Mouse (Mus musculus): Measurements from ENCODE around the gene Tlcd1.
"Not testable (repeated sequence)": the region's sequence is repeated elsewhere in the genome, so short reads cannot be mapped to it uniquely, and the experiment has no call there.

Tlcd1 gene

GRCm38 (mm10) chr11:78176402-78176862 lies at the start of gene Tlcd1, which contains the start of gene Nek8:
Gene Tlcd1 (plus strand): TSS chr11:78176711.
Gene Nek8 (minus strand): TSS chr11:78176675.
- peak; percentile 92 for DNase-seq (ENCODE audit: extremely low read depth, insufficient read length, low spot score)

DNA sequence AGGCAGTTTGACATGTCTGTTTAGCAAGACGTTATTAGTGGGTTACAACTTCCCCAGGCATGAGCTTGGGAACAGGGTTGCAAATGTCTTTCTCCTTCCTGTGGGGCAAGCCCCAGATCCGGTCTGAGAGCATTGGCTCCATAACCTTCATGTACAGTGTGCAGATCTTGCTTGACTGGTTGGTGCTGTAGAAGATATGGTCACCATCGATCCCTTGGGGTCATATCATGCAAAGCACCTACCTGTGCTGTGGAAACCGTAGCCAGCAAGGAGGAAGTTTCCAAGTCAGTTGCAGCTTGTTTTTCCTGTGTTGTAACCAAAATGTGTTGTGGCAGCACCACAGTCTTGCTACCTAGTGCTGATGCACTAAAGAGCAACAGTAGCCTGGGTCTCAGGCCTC lies 49.8 kb upstream of the Tlcd1 start:
- DNase-seq (ENCODE audit: extremely low read depth, insufficient read length, low spot score): no peak

- no peak for DNase-seq (ENCODE audit: extremely low read depth, insufficient read length, low spot score)
These were observed 47.1 kb upstream of the Tlcd1 start for GRCm38 (mm10) chr11:78129458-78129857.

DNA sequence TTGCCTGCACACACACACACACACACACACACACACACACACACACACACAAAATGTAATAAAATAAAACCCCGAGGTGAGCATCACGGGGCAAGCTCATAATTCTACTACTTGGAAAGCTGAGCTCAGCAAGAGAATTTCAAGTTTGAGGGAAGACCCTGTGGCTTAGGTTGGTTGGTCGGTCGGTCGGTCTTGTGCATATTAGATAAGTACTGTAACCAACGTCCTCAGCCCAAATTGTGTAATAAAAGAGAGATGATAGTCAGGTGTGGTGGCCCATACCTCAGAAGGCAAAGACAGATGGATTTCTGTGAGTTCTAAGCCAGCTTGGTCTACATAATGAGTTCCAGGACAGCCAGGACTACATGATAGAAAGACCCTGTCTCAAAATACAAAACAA lies 42.6 kb upstream of the Tlcd1 start:
- DNase-seq (ENCODE audit: extremely low read depth, insufficient read length, low spot score): no peak

DNA sequence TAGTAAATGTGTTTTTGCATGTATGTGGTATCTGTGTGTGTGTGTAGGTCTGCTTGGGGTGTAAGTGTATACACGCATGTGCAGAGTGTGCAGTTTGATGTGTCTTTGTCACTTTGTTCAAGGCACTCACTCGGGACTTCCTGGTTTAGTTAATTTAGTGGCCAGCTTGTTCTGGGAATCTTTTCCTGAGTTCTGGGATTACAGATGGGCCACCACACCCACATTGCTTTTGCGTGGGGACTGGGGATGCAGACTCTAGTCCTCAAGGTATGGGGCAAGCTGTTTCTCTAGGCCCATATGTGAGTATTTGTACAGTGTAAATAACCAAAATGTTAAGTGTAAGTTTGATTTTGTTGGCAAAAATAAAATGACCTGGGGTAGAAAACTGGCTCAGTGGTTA lies 42.2 kb upstream of the Tlcd1 start:
- DNase-seq (ENCODE audit: extremely low read depth, insufficient read length, low spot score): no peak

DNA sequence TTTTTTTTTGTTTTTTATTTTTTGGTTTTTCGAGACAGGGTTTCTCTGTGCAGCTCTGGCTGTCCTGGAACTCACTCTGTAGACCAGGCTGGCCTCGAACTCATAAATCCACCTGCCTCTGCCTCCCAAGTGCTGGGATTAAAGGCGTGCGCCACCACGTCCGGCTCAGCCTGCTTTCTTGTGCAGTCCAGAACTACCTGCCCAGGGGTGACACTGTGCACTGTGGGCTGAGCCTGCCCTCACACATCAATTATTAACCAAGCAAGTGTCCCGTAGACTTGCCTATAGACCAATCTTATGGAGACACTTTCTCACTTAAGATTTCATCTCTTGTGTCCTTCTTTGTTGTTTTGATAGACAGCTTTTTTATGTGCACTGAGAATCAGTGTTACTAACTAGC lies 41.2 kb upstream of the Tlcd1 start:
- not testable (repeated sequence) for DNase-seq (ENCODE audit: extremely low read depth, insufficient read length, low spot score)

DNA sequence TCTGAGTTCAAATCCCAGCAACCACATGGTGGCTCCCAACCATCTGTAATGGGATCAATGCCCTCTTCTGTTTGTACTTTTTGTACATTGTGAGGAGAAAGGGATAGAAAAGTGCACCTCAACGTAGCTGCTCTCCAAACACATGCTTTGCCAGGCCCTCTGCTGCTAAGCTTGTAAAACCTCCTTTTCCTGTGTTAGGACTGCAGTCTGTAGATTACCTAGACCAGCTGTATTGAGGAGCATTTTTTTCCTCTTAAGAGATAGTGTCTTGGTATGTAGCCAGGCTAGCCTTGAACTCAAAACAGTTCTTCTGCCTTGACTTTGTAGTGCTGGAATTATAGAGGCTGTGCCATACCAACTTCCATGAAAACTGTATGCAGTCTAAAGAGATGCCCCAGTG lies 40.4 kb upstream of the Tlcd1 start:
- no peak for DNase-seq (ENCODE audit: extremely low read depth, insufficient read length, low spot score)

GRCm38 (mm10) chr11:78137584-78137983 lies 38.9 kb upstream of the Tlcd1 start:
- no peak for DNase-seq (ENCODE audit: extremely low read depth, insufficient read length, low spot score)

- no peak for DNase-seq (ENCODE audit: extremely low read depth, insufficient read length, low spot score)
These were observed 38.5 kb upstream of the Tlcd1 start for GRCm38 (mm10) chr11:78138023-78138422.

GRCm38 (mm10) chr11:78140665-78141064 lies 35.8 kb upstream of the Tlcd1 start:
- no peak for DNase-seq (ENCODE audit: extremely low read depth, insufficient read length, low spot score)

DNA sequence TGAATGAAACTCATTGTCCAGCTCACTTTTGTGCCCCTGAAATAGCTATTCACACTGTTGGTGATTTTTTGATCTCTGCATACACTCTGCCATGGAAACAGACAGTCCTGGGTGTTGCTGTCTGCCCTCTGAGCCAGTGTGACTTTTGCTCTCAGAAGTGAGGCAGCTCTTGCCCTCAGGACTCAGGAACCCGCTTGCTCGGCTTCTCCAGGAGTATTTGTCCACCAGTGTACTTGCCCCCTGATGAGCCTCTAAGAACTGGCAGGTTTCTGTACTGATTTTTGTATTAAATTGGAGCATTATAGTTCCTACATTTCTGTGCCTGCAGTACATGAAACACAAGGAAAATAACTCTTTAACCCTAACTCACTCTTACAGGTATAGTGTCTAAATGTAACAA lies 33.0 kb upstream of the Tlcd1 start:
- no peak for DNase-seq (ENCODE audit: extremely low read depth, insufficient read length, low spot score)

DNA sequence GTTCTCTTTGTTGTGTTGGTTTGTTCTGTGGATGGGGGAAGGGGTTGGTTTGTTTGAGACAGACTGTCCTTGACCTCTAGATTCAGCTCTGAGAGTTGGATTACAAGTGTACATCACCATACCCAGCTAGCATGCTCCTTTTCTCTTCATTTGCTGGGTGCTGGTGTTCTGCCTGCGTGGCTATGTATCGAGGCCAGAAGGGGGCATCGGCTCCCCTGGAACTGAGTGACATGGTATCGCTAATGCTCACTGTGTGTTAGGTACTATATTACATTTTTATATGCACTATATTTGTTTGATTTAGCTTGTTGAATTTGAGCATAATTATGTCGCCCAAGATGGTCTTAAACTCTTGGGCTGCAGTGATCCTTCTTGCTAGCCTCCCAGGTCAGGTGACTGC lies 30.3 kb upstream of the Tlcd1 start:
- DNase-seq (ENCODE audit: extremely low read depth, insufficient read length, low spot score): no peak

- no peak for DNase-seq (ENCODE audit: extremely low read depth, insufficient read length, low spot score)
These were observed 29.6 kb upstream of the Tlcd1 start for GRCm38 (mm10) chr11:78146707-78147543.

- DNase-seq (ENCODE audit: extremely low read depth, insufficient read length, low spot score): no peak
These were observed 25.4 kb upstream of the Tlcd1 start for GRCm38 (mm10) chr11:78151161-78151560.

- DNase-seq (ENCODE audit: extremely low read depth, insufficient read length, low spot score): no peak
These were observed 23.9 kb upstream of the Tlcd1 start for GRCm38 (mm10) chr11:78152299-78153231.

- no peak for DNase-seq (ENCODE audit: extremely low read depth, insufficient read length, low spot score)
These were observed 22.7 kb upstream of the Tlcd1 start for GRCm38 (mm10) chr11:78153778-78154177.

GRCm38 (mm10) chr11:78155674-78156073 lies 20.8 kb upstream of the Tlcd1 start:
- DNase-seq (ENCODE audit: extremely low read depth, insufficient read length, low spot score): no peak

GRCm38 (mm10) chr11:78156156-78156699 lies 20.3 kb upstream of the Tlcd1 start:
- DNase-seq (ENCODE audit: extremely low read depth, insufficient read length, low spot score): no peak

DNA sequence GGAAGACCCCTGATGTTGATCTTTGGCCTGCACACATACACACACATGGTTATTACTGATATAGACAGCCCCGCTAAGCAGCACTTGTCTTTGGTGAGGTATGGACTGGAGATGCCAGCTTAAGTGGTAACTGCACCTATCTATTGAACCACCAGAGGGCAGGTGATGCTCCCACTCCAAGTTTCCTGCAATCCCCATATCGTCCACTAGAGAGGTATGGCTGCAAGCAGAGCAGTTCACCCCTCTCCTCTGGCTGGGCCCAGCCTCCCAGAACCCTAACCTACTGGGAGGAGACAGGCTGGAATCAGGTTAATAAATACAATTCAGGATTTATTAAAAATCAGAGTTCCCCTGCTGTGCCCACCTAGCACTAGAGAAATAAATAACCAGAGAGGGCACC lies 17.4 kb upstream of the Tlcd1 start:
- peak; percentile 67 for DNase-seq (ENCODE audit: extremely low read depth, insufficient read length, low spot score)

DNA sequence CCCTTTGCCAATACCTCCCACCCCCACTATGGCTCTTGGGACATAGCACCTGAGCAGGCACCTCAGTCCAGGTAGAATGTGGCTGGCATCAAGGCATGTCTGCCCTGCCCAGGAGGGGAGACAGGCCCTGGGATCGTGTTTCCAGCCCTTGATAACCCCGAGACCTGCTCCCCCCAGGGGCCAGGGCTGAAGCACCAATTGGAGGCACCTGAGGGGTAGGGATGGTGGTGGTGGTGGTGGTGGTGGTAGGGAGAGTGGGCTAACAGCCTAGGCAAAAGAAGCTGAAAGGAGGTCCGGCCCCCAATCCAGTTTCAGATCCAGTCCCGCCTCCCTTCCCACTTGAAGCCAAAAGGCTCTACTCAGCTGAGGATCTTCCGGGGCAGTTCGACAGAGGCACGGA lies 17.0 kb upstream of the Tlcd1 start:
- no peak for DNase-seq (ENCODE audit: extremely low read depth, insufficient read length, low spot score)

- DNase-seq (ENCODE audit: extremely low read depth, insufficient read length, low spot score): no peak
These were observed 16.3 kb upstream of the Tlcd1 start for GRCm38 (mm10) chr11:78160171-78160570.
